Mouse (Mus musculus) urinary bladder, postnatal 14 days (tissue): ENCODE measurements at regions not wholly inside any gene's neighbourhood (a gene's known extent, or its start where the extent isn't known, plus 50 kb on each side); places are given as distances from the start of the nearest gene placed in this dataset.

Experiments
- DNase-seq: peaks from one replicate; pipeline ENCODE4 v3.0.0; 2021; ENCODE audit warnings: low spot score

- no peak for DNase-seq
Observed at GRCm38 (mm10) chr15:10767535-10767934, 53.1 kb upstream of the Rai14 start.

GRCm38 (mm10) chr15:10770410-10771310 is 56.2 kb upstream of the Rai14 start:
- no peak for DNase-seq

- no peak for DNase-seq
Observed at GRCm38 (mm10) chr15:10771311-10771690, 56.9 kb upstream of the Rai14 start.

- no peak for DNase-seq
Observed at GRCm38 (mm10) chr15:10779941-10780620, 65.7 kb upstream of the Rai14 start.

GRCm38 (mm10) chr15:10789371-10789770 is 74.9 kb upstream of the Rai14 start:
- no peak for DNase-seq

GRCm38 (mm10) chr15:10790862-10791497 is 76.6 kb upstream of the Rai14 start:
- DNase-seq: no peak

- DNase-seq: no peak
Observed at GRCm38 (mm10) chr15:10791516-10792112, 77.2 kb upstream of the Rai14 start.

GRCm38 (mm10) chr15:10792156-10792555 is 77.7 kb upstream of the Rai14 start:
- no peak for DNase-seq

GRCm38 (mm10) chr15:10795126-10795792 is 80.8 kb upstream of the Rai14 start:
- DNase-seq: no peak

GRCm38 (mm10) chr15:10799656-10800055 is 85.2 kb upstream of the Rai14 start:
- DNase-seq: no peak

GRCm38 (mm10) chr15:10814195-10814594 is 99.8 kb upstream of the Rai14 start:
- DNase-seq: no peak

- no peak for DNase-seq
Observed at GRCm38 (mm10) chr15:10814709-10815108, 100.3 kb upstream of the Rai14 start.

- no peak for DNase-seq
Observed at GRCm38 (mm10) chr15:10816213-10816621, 101.8 kb upstream of the Rai14 start.

GRCm38 (mm10) chr15:10818216-10818615 is 103.8 kb upstream of the Rai14 start:
- DNase-seq: peak; percentile 72

- no peak for DNase-seq
Observed at GRCm38 (mm10) chr15:10818706-10819105, 104.3 kb upstream of the Rai14 start.

GRCm38 (mm10) chr15:10823933-10824332 is 109.5 kb upstream of the Rai14 start:
- DNase-seq: no peak

GRCm38 (mm10) chr15:10829588-10829987 is 115.2 kb upstream of the Rai14 start:
- no peak for DNase-seq

GRCm38 (mm10) chr15:10830478-10830877 is 116.1 kb upstream of the Rai14 start:
- DNase-seq: no peak

GRCm38 (mm10) chr15:10831106-10831505 is 116.7 kb upstream of the Rai14 start:
- no peak for DNase-seq

- no peak for DNase-seq
Observed at GRCm38 (mm10) chr15:10832331-10832730, 117.9 kb upstream of the Rai14 start.

GRCm38 (mm10) chr15:10833866-10834571 is 118.1 kb upstream of the C1qtnf3 start:
- DNase-seq: no peak
